Mouse (Mus musculus) adrenal gland, adult 18-20 months (tissue): ENCODE measurements around the gene Pde4d. TPM values are rescaled to one million over a fixed set of nuclear protein-coding genes. Genes with fewer than 3 reads are reported as not detected.

Source experiments
- DNase-seq, 2 experiments: peaks; one replicate each; pipeline ENCODE4 v3.0.0; 2021 to 2022; ENCODE audit warnings: low spot score in 2 of 2
- long read RNA-seq, 2 experiments: library from polyadenylated mRNA; stranded (forward); transcript quantifications; one replicate each; pipeline ENCODE4 v2.0.0; 2021
- total RNA-seq, 2 experiments: library from RNA; stranded (reverse); gene quantifications; 1 replicate in 1 of 2; 2 replicates in 1 of 2; pipeline ENCODE4 v1.2.3; 2021

Pde4d gene
- 10 to 100 TPM; 48.5 to 81.6 TPM for total RNA-seq
- long read RNA-seq, experiment 1, full-length matches to known transcripts = 33 of 37 reads
- long read RNA-seq, experiment 1, partial matches to known transcripts = 1 of 37 reads
- long read RNA-seq, experiment 1, other reads (novel, unspliced or antisense) = 3 of 37 reads
- long read RNA-seq, experiment 2, full-length matches to known transcripts = 8 of 11 reads
- long read RNA-seq, experiment 2, partial matches to known transcripts = 1 of 11 reads
- long read RNA-seq, experiment 2, other reads (novel, unspliced or antisense) = 2 of 11 reads

DNA sequence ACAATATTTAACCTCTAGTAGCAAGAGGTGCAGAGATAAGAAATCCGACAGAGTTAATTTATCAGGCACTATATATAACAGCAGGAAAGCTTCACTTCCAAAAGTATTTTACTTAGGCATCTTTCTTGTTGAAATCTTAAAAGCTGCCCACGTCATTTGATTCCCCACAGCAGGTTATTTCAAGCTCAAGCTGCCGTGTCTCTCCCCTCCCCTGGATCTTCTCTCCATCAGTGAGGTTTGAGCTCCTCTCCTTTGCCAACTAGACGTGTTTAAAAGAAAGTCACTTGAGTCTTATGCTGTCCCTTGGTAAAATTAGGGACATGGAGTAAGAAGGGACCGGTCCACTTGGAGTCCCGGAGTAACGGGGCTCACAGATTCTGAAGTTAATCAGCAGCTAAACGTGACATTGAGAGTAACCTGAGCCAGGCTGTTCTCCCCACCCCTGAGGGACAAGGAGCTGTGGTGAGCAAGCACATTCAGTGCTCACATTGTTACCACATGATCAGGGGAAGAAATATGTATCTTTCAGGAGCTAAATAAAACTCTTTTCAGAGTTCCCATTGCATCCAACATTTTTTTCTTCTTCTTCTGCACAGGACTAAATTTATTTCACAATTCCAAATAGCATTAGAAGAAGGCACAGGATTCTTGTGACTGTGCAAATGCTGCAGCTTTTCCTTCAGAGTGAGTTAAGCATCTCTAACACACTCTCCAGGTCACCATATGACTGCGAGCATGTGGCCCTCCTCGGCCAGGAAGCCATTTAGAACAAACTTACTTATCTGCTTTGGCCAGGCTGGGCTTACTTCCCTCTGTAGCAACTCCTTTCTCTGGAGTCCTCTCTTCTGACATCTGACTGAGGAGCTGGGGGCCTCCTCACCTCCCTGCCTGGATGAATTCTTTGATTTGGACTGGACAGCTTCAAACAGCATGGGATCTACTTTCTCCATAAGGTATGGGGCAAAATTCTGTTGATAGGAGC is at the start of gene Pde4d:
Gene Pde4d (plus strand): TSS at position 833 of the 982 bp plus-strand sequence.
- no peak for DNase-seq

DNA sequence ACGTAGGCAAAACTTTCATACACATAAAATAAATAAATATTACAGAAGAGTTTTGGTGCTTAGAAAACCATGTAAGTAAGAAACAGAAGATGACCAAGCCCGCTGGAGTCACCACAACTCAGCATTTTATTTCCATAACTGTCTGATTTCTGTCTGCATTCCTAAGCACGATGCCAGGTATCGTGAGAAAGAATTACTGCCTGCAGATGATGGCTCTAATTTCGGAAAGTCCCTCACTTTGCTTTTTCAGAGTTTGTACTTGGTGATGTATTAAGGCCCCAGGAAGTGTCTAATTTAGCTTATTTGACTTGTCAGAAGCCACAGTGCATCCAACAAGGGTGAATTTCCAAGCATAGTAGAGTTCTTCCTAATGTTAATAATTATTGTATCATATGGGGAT is 46.6 kb upstream of the Pde4d start:
- DNase-seq = no peak

DNA sequence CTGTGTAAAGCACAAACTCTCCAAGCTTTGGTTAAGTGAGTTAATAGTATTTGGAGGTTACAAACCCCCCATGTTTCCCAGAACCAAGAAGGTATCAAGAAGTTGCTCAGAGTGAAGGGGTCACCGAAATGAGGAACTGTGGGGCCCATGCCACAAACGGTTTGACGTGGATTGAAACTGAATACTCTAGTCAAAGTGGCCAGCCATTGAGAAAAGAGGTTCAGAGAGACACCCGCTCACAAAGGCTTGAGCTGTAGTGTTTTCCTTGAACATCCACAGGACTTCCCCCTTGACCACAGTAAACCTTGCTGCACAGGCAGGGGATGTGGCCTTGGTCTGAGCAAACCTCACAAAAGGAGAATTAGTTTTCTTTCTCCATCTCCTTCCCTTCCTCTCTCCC is 45.4 kb upstream of the Pde4d start:
- no peak for DNase-seq

DNA sequence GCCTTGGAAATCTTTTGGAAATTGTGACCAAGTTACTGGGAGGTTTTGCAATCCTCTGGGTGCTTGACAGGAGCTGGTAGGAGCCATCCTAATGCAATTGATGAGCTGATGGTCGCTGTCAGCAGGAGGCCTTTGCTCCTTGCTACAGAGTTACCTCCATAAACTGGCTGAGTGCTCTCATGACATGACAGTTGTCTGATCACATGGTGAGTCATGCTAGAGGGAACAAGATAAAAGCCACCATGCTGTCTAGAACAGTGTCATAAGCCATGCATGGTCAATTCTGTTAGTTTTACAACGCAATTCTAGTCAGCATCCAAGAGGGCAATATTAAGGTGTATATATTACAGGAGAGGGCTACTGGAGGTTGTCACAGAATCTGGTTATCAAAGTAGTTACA is 34.3 kb upstream of the Pde4d start:
- DNase-seq = no peak

DNA sequence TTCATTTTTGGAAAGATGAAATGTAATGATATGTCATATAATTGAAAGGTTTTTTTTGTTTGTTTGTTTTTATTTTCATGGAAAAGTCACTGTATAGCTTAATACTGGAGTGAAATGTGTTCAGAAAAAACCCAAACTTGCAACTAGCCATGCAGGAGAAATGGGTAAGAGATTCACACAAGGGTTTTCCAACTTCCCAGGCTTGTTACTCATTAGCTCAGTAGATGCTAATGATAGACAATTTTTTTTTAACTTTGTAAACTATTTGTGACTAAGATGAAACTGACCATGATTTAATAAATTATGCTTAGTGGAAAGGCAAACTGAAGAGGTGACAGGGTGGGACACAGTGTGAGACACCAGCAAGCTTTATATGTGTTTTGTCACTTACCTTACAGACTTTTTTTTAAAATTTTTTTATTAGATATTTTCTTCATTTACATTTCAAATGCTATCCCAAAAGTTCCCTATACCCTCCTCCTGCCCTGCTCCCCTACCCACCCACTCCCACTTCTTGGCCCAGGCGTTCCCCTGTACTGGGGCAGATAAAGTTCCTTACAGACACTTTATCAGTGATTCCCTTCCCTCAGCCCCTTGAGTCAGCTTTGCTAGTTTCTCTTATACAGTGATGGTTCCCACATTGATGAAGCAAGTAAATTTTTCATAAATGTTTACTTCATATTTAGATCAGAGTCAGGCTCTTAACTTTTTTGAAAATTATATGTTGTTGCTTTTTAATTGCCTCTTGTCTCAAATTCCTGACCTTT is 30.8 kb upstream of the Pde4d start:
- no peak for DNase-seq

DNA sequence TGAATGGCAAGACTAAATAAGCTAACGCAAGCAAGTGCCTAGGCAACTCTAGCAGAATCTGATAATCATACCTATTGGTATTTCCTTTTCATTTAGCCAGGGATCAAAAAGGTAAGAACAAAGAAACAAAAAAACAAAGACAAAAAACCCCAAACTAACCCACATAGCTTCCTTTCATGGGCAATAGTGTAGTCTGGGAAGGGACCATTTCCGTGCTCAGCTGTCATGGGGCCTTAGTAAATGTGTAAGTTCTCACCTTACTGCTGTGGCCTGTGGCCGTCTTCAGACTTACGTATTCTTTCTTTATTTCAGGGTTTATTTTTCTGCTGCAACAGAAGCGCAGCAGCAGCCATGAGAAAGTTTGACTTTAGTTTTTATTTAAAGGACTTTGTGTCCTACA is 23.4 kb upstream of the Pde4d start:
- no peak for DNase-seq

DNA sequence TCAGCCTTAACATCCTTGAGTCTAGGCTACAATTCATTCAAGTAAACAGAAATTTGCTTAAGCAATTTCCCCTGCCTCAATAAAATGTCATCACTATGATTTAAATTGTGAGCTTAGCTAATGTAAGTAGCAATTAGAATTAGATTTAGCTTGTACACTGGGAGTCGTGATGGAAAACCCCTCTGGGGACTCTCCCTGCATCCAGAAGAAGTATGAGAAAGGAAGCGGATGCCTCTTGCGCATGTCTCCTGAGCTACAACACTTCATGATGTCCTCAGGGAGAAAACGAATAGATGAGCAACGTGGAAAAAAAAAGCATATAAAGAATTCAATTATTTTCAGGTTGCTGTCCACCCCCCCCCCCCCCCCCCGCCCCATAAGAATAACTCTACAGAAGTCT is 20.9 kb upstream of the Pde4d start:
- no peak for DNase-seq

DNA sequence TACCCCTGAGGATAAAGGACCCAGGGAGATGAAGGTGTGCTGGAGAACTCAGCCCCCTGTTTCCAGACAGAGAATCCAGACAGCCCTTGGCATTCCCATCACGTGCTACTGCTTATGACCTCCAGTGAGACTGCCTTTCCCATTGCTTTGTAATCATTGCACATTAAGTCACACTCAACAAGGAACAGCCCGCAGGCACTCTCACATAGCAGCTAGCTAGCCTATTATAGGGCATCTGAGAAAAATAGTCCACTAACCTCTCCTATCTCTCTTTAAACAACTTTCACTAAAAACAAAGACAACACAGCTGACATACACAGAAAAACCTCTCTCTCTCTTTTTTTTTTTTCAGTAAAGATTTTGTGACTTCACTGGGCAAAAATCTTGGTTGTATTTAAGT is 20.1 kb upstream of the Pde4d start:
- DNase-seq = no peak

DNA sequence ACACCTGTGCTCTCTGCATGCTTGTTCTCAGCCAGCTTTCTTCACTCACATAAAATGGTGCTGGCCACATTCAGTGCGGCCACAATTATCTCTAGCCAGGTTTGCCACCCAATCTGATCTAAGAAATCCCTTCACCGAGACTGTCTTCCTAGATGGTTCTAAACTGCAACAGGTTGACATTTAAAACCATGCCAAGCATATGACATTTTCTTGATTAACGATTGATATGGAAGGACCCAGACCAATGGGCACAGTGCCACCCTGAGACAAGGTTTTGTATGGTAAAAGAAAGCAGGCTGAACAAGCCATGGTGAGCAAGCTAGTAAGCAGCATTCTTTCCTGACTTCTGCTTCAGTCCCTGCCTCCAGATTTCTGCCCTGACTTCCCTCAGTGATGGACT is 18.0 kb upstream of the Pde4d start:
- DNase-seq = no peak

DNA sequence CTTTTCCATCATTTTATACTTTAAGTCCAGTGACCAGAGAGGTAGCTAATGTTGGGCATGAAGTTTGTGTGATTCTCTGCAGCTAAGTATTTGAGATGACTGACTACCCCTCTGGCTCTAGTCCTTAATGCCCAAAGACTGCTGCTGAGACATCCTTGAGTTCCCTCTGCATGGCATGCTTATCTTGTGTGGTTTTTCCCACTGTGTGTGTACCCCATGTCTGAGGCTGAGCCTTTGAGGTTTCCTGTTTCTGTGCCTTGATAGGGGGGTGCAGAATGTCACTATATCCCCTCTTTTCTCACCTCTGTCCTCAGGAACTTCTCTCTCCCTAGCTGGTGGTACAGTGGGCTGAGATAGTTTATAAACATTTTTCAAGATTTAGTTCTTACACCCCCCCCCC is 14.1 kb upstream of the Pde4d start:
- DNase-seq = no peak

DNA sequence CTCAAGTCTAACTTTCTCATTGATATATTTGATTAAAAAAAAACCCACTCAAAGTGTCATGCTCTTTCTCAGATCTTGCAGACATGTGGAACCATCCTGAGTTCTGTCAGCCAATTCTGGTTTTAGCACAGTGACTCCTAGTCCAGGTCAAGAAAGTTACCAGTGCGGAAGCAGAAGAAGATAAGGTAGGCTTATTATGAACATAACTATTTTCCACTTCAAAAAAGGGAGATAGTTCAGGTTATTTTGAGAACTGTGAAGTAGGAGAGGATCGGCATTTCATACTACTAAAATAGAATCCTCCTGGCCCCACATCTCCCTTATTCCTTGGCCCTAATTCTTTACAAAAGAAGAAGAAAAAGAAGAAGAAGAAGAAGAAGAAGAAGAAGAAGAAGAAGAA is 12.3 kb upstream of the Pde4d start:
- DNase-seq = no peak

DNA sequence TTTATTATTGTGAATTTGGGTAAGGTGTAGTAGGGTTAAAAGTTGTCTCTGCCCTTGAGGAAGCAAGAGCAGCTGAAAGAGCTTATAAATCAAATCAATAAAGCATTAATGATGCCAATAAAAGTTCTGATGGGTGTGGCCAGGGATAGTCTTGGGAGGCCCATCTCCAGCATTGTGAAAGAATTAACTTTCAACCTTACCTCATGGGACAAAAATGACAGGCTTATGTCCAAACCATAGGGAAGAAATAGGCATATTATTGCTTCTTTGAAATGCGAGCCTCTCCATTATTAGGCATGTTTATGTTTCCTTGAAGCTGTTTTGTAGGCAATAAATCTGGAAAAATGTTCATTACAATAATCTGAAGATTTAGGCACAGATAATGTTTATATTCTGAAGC is 10.7 kb upstream of the Pde4d start:
- DNase-seq = no peak

DNA sequence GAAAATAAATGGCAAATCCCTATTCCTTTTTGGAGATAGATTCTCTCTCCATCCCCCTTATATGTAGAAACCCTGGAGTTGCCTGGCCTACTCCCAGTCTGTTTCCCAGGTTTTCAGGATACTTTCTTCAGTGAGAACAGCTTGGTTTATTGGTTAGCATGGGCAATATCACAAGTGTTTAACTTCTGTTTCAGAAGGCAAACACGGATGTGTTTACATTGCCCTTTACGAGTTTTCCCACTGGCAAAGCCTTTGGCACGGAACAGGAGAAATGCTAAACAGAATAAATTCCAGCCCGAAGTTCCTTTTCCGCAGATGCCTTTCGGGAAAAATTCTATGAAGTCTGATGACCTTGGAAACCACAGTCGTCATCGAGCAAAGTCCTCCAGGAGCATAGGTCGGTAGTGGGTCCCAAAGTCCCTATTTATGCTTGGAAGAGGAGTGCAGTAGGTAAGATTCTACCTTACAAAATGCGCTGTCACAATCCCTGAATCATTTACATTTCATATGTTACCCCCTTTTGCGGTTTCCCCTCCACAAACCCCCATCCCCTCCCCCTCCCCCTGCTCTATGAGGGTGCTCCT is 1.3 kb upstream of the Pde4d start:
- DNase-seq = no peak

DNA sequence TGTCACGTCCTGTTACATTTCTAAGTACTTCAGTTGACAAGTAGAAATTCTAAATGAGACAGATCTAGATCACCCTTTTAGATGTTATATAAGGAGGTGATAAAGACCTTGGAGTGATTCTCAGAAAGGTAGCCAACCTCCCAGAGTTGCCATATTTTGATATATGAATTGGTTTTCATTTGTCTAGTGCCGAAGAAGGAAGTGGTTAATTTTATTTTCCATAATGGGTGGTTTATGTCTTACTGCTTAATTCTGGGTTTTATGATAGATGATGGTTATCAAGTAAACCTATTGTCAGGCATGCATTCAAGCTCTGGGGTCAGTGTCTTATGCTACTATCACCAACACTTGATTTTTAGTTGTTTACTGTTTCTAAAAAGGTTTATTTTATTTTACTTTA is 1.4 kb downstream of the Pde4d start:
- DNase-seq = no peak

DNA sequence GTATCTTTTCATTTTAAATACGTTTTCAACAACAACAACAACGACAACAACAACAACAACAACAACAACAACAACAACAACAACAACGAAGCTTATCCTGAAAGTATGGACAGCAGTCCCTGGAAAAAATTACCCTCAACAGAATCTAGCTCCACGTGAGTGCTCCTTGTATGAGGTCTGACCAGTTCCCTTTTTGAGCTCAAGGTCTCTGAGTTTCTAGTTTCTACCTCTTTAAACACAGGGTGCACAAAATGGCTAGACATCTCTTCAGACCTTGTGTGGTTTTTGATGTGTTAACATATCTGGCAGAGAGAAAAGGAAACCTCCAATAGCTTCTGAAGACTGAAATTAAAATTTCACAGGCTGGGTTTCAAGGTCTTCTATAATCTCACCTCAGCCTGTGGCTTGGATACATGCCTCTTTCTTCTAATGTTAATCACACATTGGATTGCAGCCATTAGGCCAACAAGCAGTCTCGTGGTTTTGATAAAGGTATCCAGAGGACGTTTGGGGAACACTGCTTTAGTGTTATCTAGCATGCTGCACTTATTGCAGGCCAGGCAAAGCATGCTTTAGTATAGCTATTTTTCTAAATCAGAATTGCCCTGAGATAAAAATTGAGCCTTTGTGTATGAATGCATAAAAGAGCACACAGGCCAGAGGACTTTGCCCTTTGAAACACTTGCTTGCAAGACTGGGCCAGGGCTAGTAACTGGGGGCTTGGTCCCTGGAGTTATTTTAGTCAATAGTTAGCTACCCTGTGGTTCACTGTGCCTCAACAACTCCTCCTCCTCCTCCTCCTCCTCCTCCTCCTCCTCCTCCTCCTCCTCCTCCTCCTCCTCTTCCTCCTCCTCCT is 3.5 kb downstream of the Pde4d start:
- no peak for DNase-seq

DNA sequence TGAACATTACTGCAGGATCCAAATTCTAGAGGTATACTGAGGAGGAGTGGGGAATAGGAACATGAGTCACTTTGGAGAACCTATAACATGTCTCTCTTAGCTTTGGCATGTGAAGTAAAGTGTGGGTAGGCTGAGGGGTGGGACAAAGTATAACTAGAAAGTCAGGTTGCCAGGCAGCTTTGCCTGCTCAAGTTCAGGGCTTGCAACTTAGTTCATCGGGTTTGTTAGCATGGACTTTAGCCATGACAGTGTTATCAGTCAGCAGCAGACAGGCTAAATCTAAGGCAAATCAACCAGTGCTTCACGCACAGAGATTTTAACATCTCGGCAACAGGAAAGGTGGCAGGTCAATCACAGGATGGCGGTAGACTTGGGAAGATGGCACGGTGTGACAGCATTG is 12.8 kb downstream of the Pde4d start:
- no peak for DNase-seq

DNA sequence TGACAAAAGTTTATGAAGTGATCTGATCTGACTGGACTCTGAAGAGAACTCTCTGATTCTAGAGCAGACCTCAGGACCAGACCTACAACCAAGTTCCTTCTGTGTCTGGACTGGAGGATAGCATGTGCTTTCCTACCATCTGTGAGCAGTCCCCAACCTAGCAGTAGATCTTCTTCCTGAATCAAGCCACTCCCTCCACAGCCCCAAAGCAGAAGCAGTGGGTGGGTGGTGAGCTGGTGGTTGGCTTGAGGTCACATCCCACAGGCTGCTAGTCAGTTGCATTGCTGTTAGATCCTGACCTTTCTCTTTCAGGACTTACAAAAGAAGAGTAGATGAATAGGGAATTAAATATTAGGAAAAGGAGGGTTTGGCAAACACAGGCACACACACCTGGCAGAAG is 16.0 kb downstream of the Pde4d start:
- DNase-seq = no peak

DNA sequence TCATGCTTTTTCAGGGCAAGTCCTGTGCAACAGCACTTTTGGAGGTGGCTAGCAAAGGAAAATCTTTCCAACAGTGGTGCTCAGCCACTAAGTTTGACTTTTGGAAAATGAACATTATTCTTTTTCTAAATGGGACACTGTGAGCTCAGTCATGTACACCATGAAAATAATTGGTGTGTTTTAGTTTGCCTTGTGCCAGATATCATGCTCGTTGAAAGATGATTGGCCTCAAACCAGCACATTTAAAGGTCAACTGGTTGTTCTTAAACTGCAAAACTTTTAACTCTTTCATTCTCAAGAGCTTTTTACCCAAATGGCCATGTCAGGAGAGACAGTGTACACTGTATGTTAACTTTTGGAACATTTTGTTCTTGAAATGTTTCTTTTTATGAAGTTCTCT is 17.3 kb downstream of the Pde4d start:
- DNase-seq = no peak

DNA sequence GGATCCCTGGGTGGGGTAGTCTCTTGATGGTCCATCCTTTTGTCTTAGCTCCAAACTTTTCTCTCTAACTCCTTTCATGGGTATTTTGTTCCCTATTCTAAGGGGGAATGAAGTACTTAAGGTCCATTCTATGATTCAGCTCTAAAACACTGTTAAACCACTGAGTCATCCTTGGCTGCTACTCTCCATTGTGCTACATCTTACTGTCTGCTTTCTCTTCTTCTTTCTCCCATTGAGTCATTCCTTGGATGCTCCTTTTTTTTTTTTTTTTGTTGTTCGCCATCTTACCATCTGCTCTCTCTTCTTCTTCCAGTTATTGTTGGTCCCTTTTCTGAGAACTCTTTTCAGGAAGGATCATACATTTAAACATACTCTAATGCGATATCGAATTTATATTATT is 30.7 kb downstream of the Pde4d start:
- no peak for DNase-seq

DNA sequence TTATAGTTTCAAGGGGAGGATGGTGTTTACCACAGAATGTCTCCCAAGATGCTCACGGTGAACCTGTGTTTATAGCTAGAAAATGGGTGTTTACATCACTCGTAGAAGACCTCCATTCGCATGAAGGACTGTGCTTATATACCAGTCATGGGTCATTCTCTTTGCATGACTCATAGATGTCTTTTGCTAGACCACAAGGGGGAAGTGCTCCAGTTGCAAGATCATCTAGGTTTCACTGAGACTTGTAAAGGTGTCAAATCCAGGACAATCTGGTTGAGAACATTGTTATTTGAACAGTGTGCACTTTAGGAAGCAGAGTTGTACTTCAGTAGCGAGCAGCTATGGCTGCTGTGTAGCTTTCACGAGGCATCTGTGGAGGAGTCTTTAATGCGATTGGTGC is 35.3 kb downstream of the Pde4d start:
- no peak for DNase-seq
